Comparison of ENCODE assay signal across 27 mouse cellular contexts in the genomic region with DNA sequence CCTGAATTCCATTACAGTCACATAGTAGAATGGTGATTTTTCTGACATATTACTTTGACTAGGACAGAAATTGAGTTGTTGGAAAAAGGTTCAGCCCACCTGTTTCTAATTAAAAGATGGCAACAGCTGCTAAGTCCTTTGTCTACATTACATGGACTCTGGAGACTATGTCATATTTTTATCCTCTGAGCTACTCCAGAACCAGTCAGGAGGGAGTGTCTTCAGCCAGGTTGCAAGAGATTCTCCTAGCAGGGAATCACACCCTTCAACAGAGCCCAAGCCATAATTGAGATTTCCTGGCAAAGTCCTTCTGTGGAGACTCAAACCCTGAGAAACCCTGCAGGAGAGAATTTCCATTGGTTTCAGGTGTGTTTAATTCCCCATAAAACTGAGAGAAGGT.
"Had no signal": no experiment of that assay in that cellular context is flagged by ENCODE, and none has a peak within 500 bp of the region (broad histone marks: within the 10 kb centered on the region; RNA-seq: fewer than 3 reads in every experiment).

No protein-coding gene starts in this region.

- H3K36me3 ChIP-seq: embryonic facial prominence, embryonic 12.5 days; embryonic facial prominence, embryonic 13.5 days; embryonic facial prominence, embryonic 15.5 days; forebrain, embryonic 10.5 days; forebrain, embryonic 12.5 days; forebrain, embryonic 15.5 days; heart, embryonic 10.5 days had no signal

- DNase-seq: cerebellum, adult 18-20 months; cerebellum, adult 2 months; cerebellum, adult 8-10 months; cerebellum, adult 9-11 months; cerebellum, postnatal 25 days; cerebellum, postnatal 36 days; forebrain, postnatal 0 days; gastrocnemius, adult 2 months; gastrocnemius, postnatal 10 days; gastrocnemius, postnatal 14 days; gastrocnemius, postnatal 25 days; gastrocnemius, postnatal 36 days; heart, adult 11 months; heart, adult 18-20 months; heart, adult 2 months had no signal

- H3K4me1 ChIP-seq: embryonic facial prominence, embryonic 12.5 days; embryonic facial prominence, embryonic 13.5 days; embryonic facial prominence, embryonic 15.5 days; forebrain, embryonic 10.5 days; forebrain, embryonic 12.5 days; forebrain, embryonic 13.5 days; forebrain, embryonic 15.5 days; heart, embryonic 10.5 days had no signal

- H3K9me3 ChIP-seq: embryonic facial prominence, embryonic 12.5 days; embryonic facial prominence, embryonic 13.5 days; embryonic facial prominence, embryonic 15.5 days; forebrain, embryonic 10.5 days; forebrain, embryonic 12.5 days; forebrain, embryonic 13.5 days; forebrain, embryonic 15.5 days; heart, embryonic 10.5 days had no signal

- H3K9ac ChIP-seq: embryonic facial prominence, embryonic 12.5 days; embryonic facial prominence, embryonic 13.5 days; embryonic facial prominence, embryonic 15.5 days; forebrain, embryonic 12.5 days; forebrain, embryonic 13.5 days; forebrain, embryonic 15.5 days; forebrain, postnatal 0 days had no signal

- H3K4me2 ChIP-seq: embryonic facial prominence, embryonic 12.5 days; embryonic facial prominence, embryonic 13.5 days; embryonic facial prominence, embryonic 15.5 days; forebrain, embryonic 12.5 days; forebrain, embryonic 13.5 days; forebrain, embryonic 15.5 days; heart, embryonic 11.5 days had no signal

- H3K27ac ChIP-seq: embryonic facial prominence, embryonic 12.5 days; embryonic facial prominence, embryonic 13.5 days; embryonic facial prominence, embryonic 15.5 days; forebrain, embryonic 10.5 days; forebrain, embryonic 12.5 days; forebrain, embryonic 13.5 days; forebrain, embryonic 15.5 days; gastrocnemius, adult 2 months; heart, adult 2 months; heart, embryonic 10.5 days had no signal

- H3K4me3 ChIP-seq: embryonic facial prominence, embryonic 12.5 days; embryonic facial prominence, embryonic 13.5 days; embryonic facial prominence, embryonic 15.5 days; erythroblast, embryonic 14.5 days; forebrain, embryonic 10.5 days; forebrain, embryonic 12.5 days; forebrain, embryonic 13.5 days; forebrain, embryonic 15.5 days; gastrocnemius, adult 2 months; heart, adult 2 months; heart, embryonic 10.5 days had no signal

- ATAC-seq: forebrain, embryonic 13.5 days; forebrain, embryonic 14.5 days; forebrain, embryonic 15.5 days; forebrain, embryonic 16.5 days; forebrain, postnatal 0 days had no signal

- H3K27me3 ChIP-seq: embryonic facial prominence, embryonic 12.5 days; embryonic facial prominence, embryonic 13.5 days; embryonic facial prominence, embryonic 15.5 days; forebrain, embryonic 12.5 days; forebrain, embryonic 13.5 days; forebrain, embryonic 15.5 days had no signal
